ENCODE assay signal across 10 mouse cellular contexts in genomic region chr13:97292451-97293245, GRCm38 (mm10). TPM values are rescaled to one million over a fixed set of nuclear protein-coding genes. Genes with fewer than 3 reads are reported as not detected.
DNase-seq lines count a peak whose midpoint lies in the region; ATAC-seq and TF ChIP-seq lines count a peak whose summit lies in the region.
"Had no signal": no experiment of that assay in that cellular context is flagged by ENCODE, and none has a peak within 500 bp of the region (broad histone marks: within the 10 kb centered on the region; RNA-seq: fewer than 3 reads in every experiment).

No protein-coding gene starts in this region.

- WGBS in stomach, embryonic 15.5 days = 45% methylated on average over 12 of the region's 12 CpGs
- WGBS in stomach, postnatal 0 days = 47% methylated on average over 12 of the region's 12 CpGs
- 7% methylated on average over 12 of the region's 12 CpGs for WGBS in midbrain, embryonic 12.5 days

- DNase-seq in stomach, postnatal 0 days (ENCODE audit: low spot score) = no peak
- peak; percentile 36 for DNase-seq in forelimb bud, embryonic 11.5 days (ENCODE audit: low read depth, low spot score)
- no peak for DNase-seq in cerebellum, adult 9-10 months
- no peak for DNase-seq in lung, postnatal 36 days
- no peak for DNase-seq in ovary, adult 18-20 months (ENCODE audit: low spot score)
- DNase-seq in right cerebral cortex, adult 18-20 months = no peak
- DNase-seq: gastrocnemius, postnatal 10 days had no signal

- no peak for TF ChIP-seq CTCF in stomach, postnatal 0 days (IDR thresholded peaks at IDR 0.05; ENCODE audit: low read depth)

- H3K27ac ChIP-seq in stomach, embryonic 15.5 days = no peak overlapping the region
- no peak overlapping the region for H3K27ac ChIP-seq in stomach, postnatal 0 days (replicated peaks)
- H3K27ac ChIP-seq in midbrain, embryonic 12.5 days (replicated peaks) = peak overlapping the region; percentile 43
- H3K27ac ChIP-seq: embryonic facial prominence, embryonic 15.5 days had no signal

- no peak for TF ChIP-seq EP300 in stomach, postnatal 0 days (optimal IDR thresholded peaks at IDR 0.05)

- H3K27me3 ChIP-seq in stomach, embryonic 15.5 days (replicated peaks) = no peaks in the 10 kb centered on the region
- no peaks in the 10 kb centered on the region for H3K27me3 ChIP-seq in stomach, postnatal 0 days (ENCODE audit: control insufficient read depth, insufficient read depth, low read length)
- H3K27me3 ChIP-seq in midbrain, embryonic 12.5 days = peaks cover 7% of the 10 kb centered on the region
- H3K27me3 ChIP-seq: embryonic facial prominence, embryonic 15.5 days had no signal

- ATAC-seq in stomach, embryonic 15.5 days (ENCODE audit: insufficient read depth, low FRiP score, low read depth) = no peak
- ATAC-seq in stomach, postnatal 0 days (ENCODE audit: low FRiP score, low TSS enrichment) = no peak
- peak; percentile 61 for ATAC-seq in midbrain, embryonic 12.5 days (ENCODE audit: low FRiP score, low read depth)

- H3K36me3 ChIP-seq in stomach, embryonic 15.5 days = no peaks in the 10 kb centered on the region
- no peaks in the 10 kb centered on the region for H3K36me3 ChIP-seq in stomach, postnatal 0 days (ENCODE audit: control insufficient read depth, insufficient read depth, low read length)
- H3K36me3 ChIP-seq in midbrain, embryonic 12.5 days = no peaks in the 10 kb centered on the region
- H3K36me3 ChIP-seq: embryonic facial prominence, embryonic 15.5 days had no signal

- H3K4me1 ChIP-seq in stomach, embryonic 15.5 days = peaks cover 21% of the 10 kb centered on the region
- no peaks in the 10 kb centered on the region for H3K4me1 ChIP-seq in stomach, postnatal 0 days (replicated peaks; ENCODE audit: control insufficient read depth, insufficient read depth)
- H3K4me1 ChIP-seq in midbrain, embryonic 12.5 days = peaks cover 36% of the 10 kb centered on the region

- no peaks in the 10 kb centered on the region for H3K9me3 ChIP-seq in stomach, embryonic 15.5 days
- no peaks in the 10 kb centered on the region for H3K9me3 ChIP-seq in stomach, postnatal 0 days (ENCODE audit: control insufficient read depth, low read length)
- H3K9me3 ChIP-seq in midbrain, embryonic 12.5 days = no peaks in the 10 kb centered on the region
- H3K9me3 ChIP-seq: embryonic facial prominence, embryonic 15.5 days had no signal

- H3K4me2 ChIP-seq in stomach, embryonic 15.5 days = peak overlapping the region; percentile 13; the same call in 1 of the 2 replicates
- no peak overlapping the region for H3K4me2 ChIP-seq in stomach, postnatal 0 days (replicated peaks; ENCODE audit: low read depth)
- peak overlapping the region; percentile 39 for H3K4me2 ChIP-seq in midbrain, embryonic 12.5 days (replicated peaks)
- H3K4me2 ChIP-seq: embryonic facial prominence, embryonic 15.5 days had no signal

- H3K4me3 ChIP-seq in stomach, embryonic 15.5 days (replicated peaks) = no peak overlapping the region
- H3K4me3 ChIP-seq in stomach, postnatal 0 days (ENCODE audit: low read depth, low read length) = no peak overlapping the region
- 0 out of 2 replicates have a peak overlapping the region, but pooled peaks have one; percentile 5 for H3K4me3 ChIP-seq in midbrain, embryonic 12.5 days
- H3K4me3 ChIP-seq: embryonic facial prominence, embryonic 15.5 days had no signal

- no peak overlapping the region for H3K9ac ChIP-seq in stomach, embryonic 15.5 days
- H3K9ac ChIP-seq in stomach, postnatal 0 days (ENCODE audit: low read length) = no peak overlapping the region
- H3K9ac ChIP-seq in midbrain, embryonic 12.5 days (replicated peaks) = no peak overlapping the region
- H3K9ac ChIP-seq: embryonic facial prominence, embryonic 15.5 days had no signal

RNA-seq across cellular contexts. Expression of gene Enc1, which starts 51.7 kb away (rescaled TPM):
- 7.2 and 7.9 TPM in 2 replicates for polyA plus RNA-seq in stomach, embryonic 15.5 days (2015; fragmentation: Nextera tagmentation; extraction: Ambion mirVana)
- polyA plus RNA-seq in stomach, postnatal 0 days (2015; fragmentation: Nextera tagmentation; extraction: Ambion mirVana) = 3.3 and 3.5 TPM in 2 replicates
- 21.9 and 22.0 TPM in 2 replicates for polyA plus RNA-seq in midbrain, embryonic 12.5 days (2016; fragmentation: Nextera tagmentation; extraction: Ambion mirVana)
